Mouse (Mus musculus): ENCODE results near the gene Psmd8. TPM values are rescaled to one million over a fixed set of nuclear protein-coding genes. Genes with fewer than 3 reads are reported as not detected.
"Not testable (repeated sequence)": the region's sequence is repeated elsewhere in the genome, so short reads cannot be mapped to it uniquely, and the experiment has no call there.

Psmd8 gene
- total and polyA plus RNA-seq, 2 experiments from 2014 or later, result 292 to 329 TPM

GRCm38 (mm10) chr7:29146625-29147367 lies 33.7 kb downstream of the Psmd8 start:
- Histone ChIP-seq H3K27ac (ENCODE audit: low read depth, low read length) (no peak overlapping the region), H3K27me3 (ENCODE audit: insufficient read depth, low read length) (no peaks in the 10 kb centered on the region), H3K4me1 (ENCODE audit: insufficient read depth, low read length) (no peaks in the 10 kb centered on the region), H3K4me2 (ENCODE audit: low read depth, low read length, poor library complexity, severe bottlenecking) (no peak overlapping the region), H3K9me3 (ENCODE audit: low read length) (no peaks in the 10 kb centered on the region), H3K9ac (replicated peaks; ENCODE audit: low read length, poor library complexity, severe bottlenecking) (no peak overlapping the region), H3K36me3 (ENCODE audit: insufficient read depth, low read length) (no peaks in the 10 kb centered on the region), H3K4me3 (ENCODE audit: low read depth, low read length) (no peak overlapping the region)
- no peak for ATAC-seq (ENCODE audit: low FRiP score)
- WGBS, result 89% methylated on average over 7 of the region's 7 CpGs
- TF ChIP-seq CTCF (IDR thresholded peaks at IDR 0.05), result no peak
- no peak for DNase-seq (ENCODE audit: low spot score)

- Histone ChIP-seq H3K9ac (replicated peaks; ENCODE audit: low read length, poor library complexity, severe bottlenecking) (no peak overlapping the region), H3K4me3 (ENCODE audit: low read depth, low read length) (no peak overlapping the region), H3K27me3 (ENCODE audit: insufficient read depth, low read length) (no peaks in the 10 kb centered on the region), H3K4me1 (ENCODE audit: insufficient read depth, low read length) (no peaks in the 10 kb centered on the region), H3K4me2 (ENCODE audit: low read depth, low read length, poor library complexity, severe bottlenecking) (no peak overlapping the region), H3K36me3 (ENCODE audit: insufficient read depth, low read length) (no peaks in the 10 kb centered on the region), H3K9me3 (ENCODE audit: low read length) (no peaks in the 10 kb centered on the region), H3K27ac (ENCODE audit: low read depth, low read length) (no peak overlapping the region)
- ATAC-seq (ENCODE audit: low FRiP score) (no peak), DNase-seq (ENCODE audit: low spot score) (no peak)
- TF ChIP-seq CTCF (IDR thresholded peaks at IDR 0.05), result no peak
- WGBS, result 93% methylated on average over 4 of the region's 4 CpGs
Observed at GRCm38 (mm10) chr7:29144006-29144405, 36.5 kb downstream of the Psmd8 start.

DNA sequence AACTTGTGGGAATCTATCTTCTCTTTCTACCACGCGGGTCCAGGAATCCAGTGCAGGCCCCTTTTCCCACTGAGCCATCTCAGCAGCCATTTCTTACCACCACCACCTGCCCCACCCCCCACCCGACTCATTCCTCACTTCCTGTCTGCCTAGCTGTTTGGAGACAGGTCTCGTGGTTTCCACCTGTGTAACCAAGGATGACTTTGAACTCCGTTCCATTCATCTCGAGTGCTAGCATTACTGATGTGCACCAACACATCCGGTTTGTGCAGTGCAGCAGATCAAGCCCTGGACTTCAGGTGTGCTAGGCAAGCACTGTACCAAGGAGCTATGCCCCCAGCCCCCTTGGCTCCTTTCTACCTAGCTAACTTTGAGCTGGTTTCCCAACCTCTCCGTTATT lies 39.1 kb downstream of the Psmd8 start:
- DNase-seq (ENCODE audit: low spot score), result no peak
- WGBS, result 89% methylated on average over 8 of the region's 8 CpGs
- TF ChIP-seq CTCF (IDR thresholded peaks at IDR 0.05), result no peak
- Histone ChIP-seq H3K36me3 (ENCODE audit: insufficient read depth, low read length) (no peaks in the 10 kb centered on the region), H3K27me3 (ENCODE audit: insufficient read depth, low read length) (no peaks in the 10 kb centered on the region), H3K9me3 (ENCODE audit: low read length) (no peaks in the 10 kb centered on the region), H3K4me1 (ENCODE audit: insufficient read depth, low read length) (no peaks in the 10 kb centered on the region), H3K27ac (ENCODE audit: low read depth, low read length) (no peak overlapping the region), H3K4me3 (ENCODE audit: low read depth, low read length) (no peak overlapping the region), H3K9ac (replicated peaks; ENCODE audit: low read length, poor library complexity, severe bottlenecking) (no peak overlapping the region), H3K4me2 (ENCODE audit: low read depth, low read length, poor library complexity, severe bottlenecking) (no peak overlapping the region)
- no peak for ATAC-seq (ENCODE audit: low FRiP score)

DNA sequence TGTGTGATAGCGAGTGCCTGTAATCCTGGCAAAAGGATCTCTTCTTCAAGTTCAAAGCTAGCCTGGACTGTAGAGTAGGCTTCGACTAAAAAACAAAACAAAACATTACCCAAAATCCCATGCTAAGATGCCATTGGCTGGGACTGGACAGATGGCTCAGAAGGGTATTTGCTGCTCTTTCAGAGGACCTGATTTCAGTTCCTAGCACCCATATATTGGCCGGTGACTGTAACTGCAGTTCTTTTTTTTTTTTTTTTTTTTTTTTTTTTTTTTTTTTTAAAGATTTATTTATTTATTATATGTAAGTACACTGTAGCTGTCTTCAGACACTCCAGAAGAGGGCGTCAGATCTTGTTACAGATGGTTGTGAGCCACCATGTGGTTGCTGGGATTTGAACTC lies 41.3 kb downstream of the Psmd8 start:
- H3K9me3 ChIP-seq (ENCODE audit: low read length); H3K4me3 ChIP-seq (ENCODE audit: low read depth, low read length); DNase-seq (ENCODE audit: low spot score); H3K4me1 ChIP-seq (ENCODE audit: insufficient read depth, low read length); H3K4me2 ChIP-seq (ENCODE audit: low read depth, low read length, poor library complexity, severe bottlenecking); H3K36me3 ChIP-seq (ENCODE audit: insufficient read depth, low read length); H3K27ac ChIP-seq (ENCODE audit: low read depth, low read length); H3K27me3 ChIP-seq (ENCODE audit: insufficient read depth, low read length); ATAC-seq (ENCODE audit: low FRiP score); H3K9ac ChIP-seq (replicated peaks; ENCODE audit: low read length, poor library complexity, severe bottlenecking): not testable (repeated sequence)
- 92% methylated on average over 3 of the region's 4 CpGs for WGBS

DNA sequence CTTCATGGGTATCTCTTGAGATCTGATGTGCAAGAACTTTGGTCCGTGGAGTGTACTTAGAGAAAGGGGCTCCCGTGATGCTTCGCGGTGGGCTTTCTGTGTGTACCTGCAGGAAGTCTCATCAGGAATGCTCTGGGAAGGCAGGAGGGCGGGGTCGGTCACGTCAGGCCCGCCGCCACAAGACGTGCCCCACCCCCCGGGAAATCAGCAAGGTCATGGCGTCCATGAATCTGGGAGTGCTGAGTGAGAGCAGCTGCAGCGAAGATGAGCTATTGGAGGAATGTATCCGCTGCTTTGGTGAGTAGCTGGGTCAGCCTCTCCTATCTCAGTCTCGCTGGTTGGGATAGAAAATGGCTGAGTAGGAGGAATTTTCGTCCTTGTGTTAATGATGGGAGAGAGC lies 43.1 kb downstream of the Psmd8 start:
- Histone ChIP-seq H3K36me3 (ENCODE audit: insufficient read depth, low read length) (no peaks in the 10 kb centered on the region), H3K4me1 (ENCODE audit: insufficient read depth, low read length) (no peaks in the 10 kb centered on the region), H3K4me2 (ENCODE audit: low read depth, low read length, poor library complexity, severe bottlenecking) (no peak overlapping the region), H3K4me3 (ENCODE audit: low read depth, low read length) (no peak overlapping the region), H3K9me3 (ENCODE audit: low read length) (no peaks in the 10 kb centered on the region), H3K9ac (replicated peaks; ENCODE audit: low read length, poor library complexity, severe bottlenecking) (no peak overlapping the region), H3K27ac (ENCODE audit: low read depth, low read length) (no peak overlapping the region), H3K27me3 (ENCODE audit: insufficient read depth, low read length) (no peaks in the 10 kb centered on the region)
- DNase-seq (ENCODE audit: low spot score) (no peak), ATAC-seq (ENCODE audit: low FRiP score) (no peak)
- TF ChIP-seq CTCF (IDR thresholded peaks at IDR 0.05), result no peak
- WGBS, result 45% methylated on average over 16 of the region's 16 CpGs

DNA sequence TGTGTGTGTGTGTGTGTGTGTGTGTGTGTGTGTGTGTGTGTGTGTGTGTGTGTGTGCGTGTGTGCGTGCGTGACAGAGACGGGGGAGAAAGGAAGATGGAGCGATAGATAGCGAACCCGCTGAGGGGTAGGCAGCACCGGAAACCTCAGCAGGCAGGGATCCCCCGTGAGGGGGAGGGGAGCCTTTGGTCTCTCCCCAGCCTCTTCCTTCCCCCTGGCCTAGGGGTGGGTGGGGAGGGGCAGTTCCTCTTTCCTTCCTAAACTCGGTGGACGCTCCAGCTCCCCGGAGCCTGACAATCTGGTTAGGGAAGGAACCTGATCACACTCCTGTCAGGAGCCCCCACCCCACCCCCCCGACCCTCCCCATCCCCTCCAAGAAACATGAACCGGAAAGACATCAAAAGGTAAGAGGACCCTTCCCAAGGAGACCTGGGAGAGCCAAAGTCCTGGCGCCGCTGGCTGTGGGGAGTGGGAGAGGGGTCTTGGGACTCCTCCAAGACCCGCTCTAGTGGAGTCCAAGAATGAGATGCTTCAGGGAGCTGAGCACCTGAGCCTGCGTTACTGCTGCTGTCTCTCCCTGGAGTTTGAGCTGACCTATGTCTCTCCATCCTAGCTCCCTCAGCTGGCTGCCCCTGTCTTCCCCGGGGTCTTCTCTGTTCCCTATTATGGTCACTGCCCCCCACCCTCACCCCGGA lies 45.7 kb downstream of the Psmd8 start, which contains the start of gene Rasgrp4:
Gene Rasgrp4, plus strand, starts transcription at position 159 of the 694 bp plus-strand sequence.
- Histone ChIP-seq H3K27me3 (ENCODE audit: insufficient read depth, low read length) (no peaks in the 10 kb centered on the region), H3K4me1 (ENCODE audit: insufficient read depth, low read length) (no peaks in the 10 kb centered on the region), H3K4me2 (ENCODE audit: low read depth, low read length, poor library complexity, severe bottlenecking) (peak within 1 kb of the TSS; percentile 56), H3K27ac (ENCODE audit: low read depth, low read length) (no peak within 1 kb of the TSS), H3K4me3 (ENCODE audit: low read depth, low read length) (peak within 1 kb of the TSS; percentile 16; the same call in 1 of the 2 replicates), H3K9me3 (ENCODE audit: low read length) (no peaks in the 10 kb centered on the region), H3K36me3 (ENCODE audit: insufficient read depth, low read length) (no peaks in the 10 kb centered on the region), H3K9ac (replicated peaks; ENCODE audit: low read length, poor library complexity, severe bottlenecking) (no peak within 1 kb of the TSS)
- DNase-seq (ENCODE audit: low spot score), result peak; percentile 4
- TF ChIP-seq CTCF (IDR thresholded peaks at IDR 0.05), result no peak
- ATAC-seq (ENCODE audit: low FRiP score), result no peak
- WGBS, result under 1% methylated on average over 11 of the region's 20 CpGs

Measured in midbrain, postnatal 0 days (tissue).